Mouse (Mus musculus): ENCODE measurements around the gene Nhsl2.
"Not testable (repeated sequence)": the region's sequence is repeated elsewhere in the genome, so short reads cannot be mapped to it uniquely, and the experiment has no call there.

The Nhsl2 gene

DNA sequence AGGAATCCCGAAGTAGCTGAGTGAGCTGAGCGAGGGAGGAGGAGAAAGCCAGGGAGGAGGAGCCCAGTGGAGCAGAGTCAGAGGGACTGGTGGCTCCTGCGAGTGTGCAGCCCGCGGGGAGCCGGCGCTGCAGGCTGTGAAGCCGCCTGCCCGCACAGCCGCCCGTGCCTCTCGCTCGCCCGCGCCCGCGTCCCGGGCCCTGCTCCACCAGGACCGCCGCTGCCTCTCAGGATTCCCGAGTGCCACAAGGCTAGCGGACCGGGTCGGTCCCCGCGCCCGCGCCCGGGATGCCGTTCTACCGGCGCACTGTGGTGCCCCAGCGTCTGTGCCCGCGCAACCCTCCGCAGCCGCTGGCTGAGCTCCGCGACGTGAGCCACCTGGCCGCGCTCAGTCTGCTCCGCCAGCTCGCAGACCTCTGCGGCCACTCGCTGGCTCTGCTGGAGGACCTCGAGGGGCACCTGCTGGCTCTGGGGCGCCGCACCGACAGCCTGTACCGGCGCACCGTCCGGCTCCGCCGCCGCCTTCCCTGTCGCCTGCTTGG lies at the start of gene Nhsl2:
Nhsl2 (plus strand) TSS at position 105 of the 541 bp plus-strand sequence.
- no peak for DNase-seq (ENCODE audit: low read depth, low spot score)

DNA sequence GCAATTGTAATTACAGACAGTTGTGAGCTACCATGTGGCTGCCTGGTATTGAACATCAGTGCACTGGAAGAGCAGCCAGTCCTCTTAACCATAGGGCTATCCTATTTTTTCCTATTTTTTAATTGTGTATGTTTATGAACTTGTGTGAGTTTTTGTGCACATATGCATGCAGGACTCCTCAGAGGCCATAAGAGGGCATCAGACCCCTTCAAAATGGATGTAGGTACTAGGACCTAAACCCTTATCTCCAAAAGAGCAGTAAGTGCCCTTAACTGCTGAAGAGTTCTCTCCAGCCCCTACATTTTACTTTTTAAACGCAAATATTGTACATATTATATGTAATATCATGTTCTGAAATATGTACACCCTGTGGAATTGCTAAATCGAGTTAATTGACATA lies 43.7 kb upstream of the Nhsl2 start:
- peak; percentile 22 for DNase-seq (ENCODE audit: low read depth, low spot score)

DNA sequence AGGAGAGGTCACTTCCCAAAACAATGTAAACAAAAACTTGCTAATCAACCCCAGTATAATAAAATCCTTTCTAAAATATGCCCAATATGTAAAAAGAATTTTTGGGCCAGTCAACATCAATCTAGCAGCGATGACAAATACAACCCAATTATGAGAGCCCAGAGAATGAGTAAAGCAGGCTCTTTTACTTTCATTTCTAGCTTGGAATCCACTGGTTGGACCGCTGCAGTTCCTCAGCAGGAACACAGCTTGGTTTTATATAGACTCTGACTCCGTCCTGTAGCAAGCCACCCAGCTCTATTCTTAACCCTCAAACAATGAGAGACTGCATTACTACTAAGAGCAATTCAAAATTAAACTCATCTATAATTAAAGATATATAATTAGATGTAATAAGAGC lies 37.4 kb upstream of the Nhsl2 start:
- no peak for DNase-seq (ENCODE audit: low read depth, low spot score)

DNA sequence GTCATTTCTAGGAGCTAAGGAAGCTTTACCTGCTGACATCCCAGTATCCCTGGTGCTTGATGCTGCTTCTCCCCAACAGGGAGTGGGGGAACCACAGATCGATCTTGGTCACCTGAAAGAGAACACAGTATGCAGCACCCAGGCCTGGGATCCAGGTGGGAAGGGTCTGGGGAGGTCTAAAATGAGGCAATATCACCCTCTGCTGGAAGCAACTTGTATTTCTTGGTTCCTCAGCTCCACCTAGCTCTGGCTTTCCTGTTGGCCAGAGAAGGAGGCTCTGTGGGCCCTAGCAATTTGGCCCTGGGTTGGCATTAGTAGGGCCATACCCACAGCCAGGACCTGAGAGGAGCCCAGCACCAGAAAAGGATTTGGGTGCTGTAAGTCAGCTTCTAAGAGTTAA lies 30.0 kb upstream of the Nhsl2 start:
- DNase-seq (ENCODE audit: low read depth, low spot score): no peak

GRCm38 (mm10) chrX:101819980-101820379 lies 29.2 kb upstream of the Nhsl2 start:
- not testable (repeated sequence) for DNase-seq (ENCODE audit: low read depth, low spot score)

DNA sequence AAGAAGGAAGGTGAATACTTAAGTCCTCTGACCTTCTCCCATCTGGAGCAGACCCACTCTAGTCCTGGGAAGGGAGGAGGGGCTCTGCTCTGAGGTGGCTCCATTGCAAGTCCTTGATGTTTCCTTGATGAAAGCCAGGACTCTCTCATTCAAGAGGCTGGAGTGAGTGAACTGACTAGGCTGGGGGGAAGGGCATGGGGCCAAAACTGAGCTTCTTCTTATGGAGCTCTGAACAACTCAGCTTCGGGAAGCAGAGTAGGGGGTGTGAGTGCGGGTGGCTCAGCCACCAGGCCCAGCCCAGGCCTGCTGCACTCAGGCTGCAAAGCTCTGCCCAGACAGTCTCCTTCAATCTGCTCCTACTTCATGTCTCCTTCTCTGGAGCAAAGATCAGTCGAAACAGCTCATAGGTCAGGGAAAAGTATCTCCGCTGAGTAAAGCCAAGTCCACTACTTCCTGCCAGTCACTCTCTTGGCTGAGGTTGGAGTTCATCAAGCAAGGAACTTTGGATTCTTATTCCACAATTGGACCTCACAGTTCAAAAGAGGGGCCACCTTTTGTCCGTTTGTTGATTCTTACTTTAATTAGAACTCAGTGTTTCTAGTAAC lies 1.9 kb upstream of the Nhsl2 start:
- no peak for DNase-seq (ENCODE audit: low read depth, low spot score)

- DNase-seq (ENCODE audit: low read depth, low spot score): no peak
Measured at GRCm38 (mm10) chrX:101849901-101850551, 841 bp downstream of the Nhsl2 start.

DNA sequence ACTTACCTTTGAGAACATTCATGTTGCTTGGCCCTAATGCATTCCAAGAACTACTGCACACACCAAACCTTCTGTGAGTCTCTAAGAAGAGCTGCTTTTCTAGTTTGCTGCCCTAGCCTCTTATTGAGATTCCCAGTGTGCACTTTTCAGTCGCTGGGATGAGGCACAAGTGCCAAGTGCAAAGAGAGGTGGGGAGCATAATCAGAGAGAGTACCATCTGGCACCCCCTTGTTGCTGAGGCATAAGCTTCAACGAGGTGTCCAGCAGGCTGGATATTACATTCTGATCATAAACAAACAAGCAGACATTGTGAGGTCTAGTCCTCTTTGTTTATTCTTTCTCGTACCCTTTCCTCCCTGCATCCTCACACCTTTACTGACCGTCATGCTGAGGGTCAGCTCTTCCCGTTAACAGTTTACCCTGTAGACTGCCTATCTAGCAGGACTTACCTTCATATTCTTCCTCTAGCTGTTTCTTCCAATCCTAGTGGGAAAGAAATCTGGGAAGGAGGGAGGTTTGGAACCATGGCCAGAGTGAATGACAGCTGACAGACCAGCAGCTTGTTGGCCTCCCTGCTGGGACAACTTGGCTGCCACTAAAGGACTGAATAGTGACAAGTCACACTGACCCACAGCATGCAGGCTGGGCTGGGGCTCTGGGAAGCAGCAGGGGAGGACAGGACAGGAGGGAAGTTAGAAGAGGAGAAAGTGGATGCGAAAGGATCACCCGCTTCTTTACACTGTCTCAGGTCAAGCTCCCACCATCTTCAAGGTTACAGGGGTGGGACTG lies 2.6 kb downstream of the Nhsl2 start:
- DNase-seq (ENCODE audit: low read depth, low spot score): no peak

DNA sequence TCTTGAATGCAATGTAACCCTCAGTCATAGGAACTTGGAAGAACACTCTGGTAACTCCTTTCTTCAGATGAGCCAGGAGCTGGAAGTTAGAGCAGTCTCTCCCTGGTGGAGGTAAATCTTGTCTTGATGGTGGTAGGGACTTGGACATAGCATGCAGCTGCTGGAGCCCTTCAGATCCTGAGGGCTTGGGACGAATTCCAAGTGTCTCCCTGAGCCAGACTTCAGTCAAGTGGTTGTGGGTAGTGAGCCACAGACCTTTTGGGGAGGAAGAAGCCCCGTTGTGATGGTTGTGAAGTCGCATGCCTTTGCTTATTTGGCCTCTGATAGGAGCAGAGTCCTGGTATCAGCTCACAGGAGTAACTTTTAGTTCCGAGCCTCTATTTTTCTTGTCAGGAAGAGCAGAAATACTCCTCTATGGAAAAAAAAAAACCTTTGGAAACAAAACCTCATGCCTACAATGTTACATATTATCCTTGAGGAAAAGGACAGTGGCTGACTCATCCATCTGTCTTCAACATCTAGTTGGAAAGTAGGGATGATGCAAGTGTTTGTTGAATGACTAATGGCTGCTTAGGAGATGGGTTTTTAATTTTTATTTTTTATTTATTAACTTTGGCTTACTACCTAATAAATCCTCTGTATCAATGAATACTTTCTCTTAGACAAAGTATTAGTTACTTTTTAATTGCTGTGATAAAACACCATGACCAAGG lies 14.6 kb downstream of the Nhsl2 start:
- DNase-seq (ENCODE audit: low read depth, low spot score): no peak

DNA sequence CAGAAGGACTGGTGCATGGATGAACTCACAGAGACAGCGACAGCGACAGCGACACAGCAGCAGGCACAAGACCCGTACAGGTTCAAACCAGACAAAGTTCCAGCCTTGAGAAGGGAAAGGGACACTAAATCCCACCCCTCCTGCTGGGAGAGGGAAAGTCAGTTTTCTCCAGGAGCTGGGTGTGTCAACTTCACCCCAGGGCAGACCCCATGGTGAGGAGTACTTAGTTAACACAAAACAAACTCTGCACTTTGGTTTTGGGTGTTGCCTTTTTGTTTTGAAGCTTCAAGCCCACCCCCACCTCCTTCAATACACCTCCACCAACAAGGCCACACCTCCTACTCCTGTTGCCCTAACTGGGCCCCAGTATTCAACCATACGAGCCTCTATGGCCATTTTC lies 15.6 kb downstream of the Nhsl2 start:
- no peak for DNase-seq (ENCODE audit: low read depth, low spot score)

- DNase-seq (ENCODE audit: low read depth, low spot score): no peak
Measured at GRCm38 (mm10) chrX:101874147-101874546, 25.0 kb downstream of the Nhsl2 start.

- DNase-seq (ENCODE audit: low read depth, low spot score): peak; percentile 57
Measured at GRCm38 (mm10) chrX:101874901-101875300, 25.7 kb downstream of the Nhsl2 start.

DNA sequence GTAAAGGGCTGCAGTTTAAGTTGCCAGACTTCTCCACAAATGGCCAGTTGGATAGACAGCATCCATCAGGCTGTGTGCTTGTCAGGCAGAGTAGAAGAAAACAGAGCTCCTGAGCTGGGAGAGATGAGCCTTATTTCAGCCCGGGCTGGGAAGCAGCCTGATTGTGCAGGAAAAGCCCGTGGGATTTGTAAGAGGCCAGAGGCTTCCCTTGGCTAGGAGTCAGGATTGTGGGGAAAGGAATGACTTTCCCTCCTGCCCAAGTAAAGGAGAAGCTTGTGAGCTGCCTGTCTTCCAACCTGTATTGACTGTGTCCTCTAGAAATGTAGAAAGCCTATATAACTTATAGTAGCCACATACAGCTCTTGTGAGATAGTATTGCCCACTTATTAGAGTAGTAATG lies 27.0 kb downstream of the Nhsl2 start:
- DNase-seq (ENCODE audit: low read depth, low spot score): no peak

DNA sequence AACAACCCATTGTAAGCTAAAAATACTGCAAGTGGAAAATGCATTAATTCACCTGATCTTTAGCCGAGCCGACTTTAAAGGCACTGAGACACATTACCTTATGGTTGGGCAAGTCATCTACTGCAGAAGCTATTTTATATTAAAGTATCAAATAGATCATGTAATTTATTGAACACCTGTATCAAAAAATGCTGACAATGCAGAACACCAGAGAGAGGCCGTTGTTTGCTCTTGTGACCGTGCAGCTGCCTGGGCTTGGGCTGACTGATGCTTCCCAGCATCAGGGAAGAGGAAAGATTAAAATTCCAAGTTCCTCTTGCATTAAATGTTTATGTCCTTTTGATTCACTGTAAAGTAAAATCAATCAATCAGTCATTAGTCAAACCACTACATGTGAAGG lies 28.7 kb downstream of the Nhsl2 start:
- no peak for DNase-seq (ENCODE audit: low read depth, low spot score)

DNA sequence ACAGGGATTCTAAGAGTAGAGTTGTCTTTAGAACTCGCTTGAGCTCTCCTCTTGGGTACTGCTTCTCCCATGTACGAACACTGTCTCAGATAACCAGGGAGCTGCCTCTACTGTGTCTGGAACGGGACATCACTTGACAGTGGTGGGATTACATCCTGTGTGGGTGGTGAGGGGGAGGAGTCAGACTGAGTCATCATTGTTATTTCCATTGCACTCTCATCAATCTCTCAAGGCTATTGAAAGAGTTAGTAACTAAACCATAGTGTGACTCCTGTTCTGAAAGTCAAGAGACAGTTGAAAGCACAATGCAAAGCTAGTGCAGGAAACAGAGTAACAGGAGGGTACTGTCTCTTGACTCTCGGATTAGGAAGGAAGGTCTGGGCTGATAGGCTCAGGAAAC lies 29.4 kb downstream of the Nhsl2 start:
- no peak for DNase-seq (ENCODE audit: low read depth, low spot score)

DNA sequence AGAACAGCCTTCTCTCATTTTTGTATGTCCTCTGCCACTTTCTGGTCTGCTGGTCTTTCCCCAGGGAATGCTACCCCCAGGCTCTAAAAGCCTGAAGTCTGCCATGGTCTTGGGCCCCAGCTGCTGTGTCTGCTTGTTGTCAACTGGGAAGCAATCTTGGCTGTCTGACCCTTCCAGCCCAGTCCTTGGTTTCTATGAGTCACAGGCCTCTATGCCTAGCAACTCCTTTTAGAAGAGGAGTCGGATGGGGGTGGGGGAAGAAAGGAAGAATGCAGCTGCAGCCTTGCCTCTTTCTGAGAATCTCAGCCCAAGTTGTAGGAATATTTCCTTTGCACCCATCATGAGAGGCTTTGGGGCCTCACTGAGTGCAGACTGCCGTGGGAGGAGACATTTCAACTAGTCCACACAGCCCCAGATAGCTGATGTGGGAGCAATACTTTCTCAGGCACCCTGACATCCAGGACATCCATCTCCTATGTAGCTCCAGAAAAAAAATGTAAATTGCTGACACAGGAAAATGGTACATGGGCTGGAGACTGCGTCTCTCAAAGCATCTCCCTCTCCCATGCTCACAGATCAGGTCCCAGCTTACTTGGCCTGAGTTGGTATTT lies 33.1 kb downstream of the Nhsl2 start:
- DNase-seq (ENCODE audit: low read depth, low spot score): no peak

- DNase-seq (ENCODE audit: low read depth, low spot score): no peak
Measured at GRCm38 (mm10) chrX:101889384-101889783, 40.2 kb downstream of the Nhsl2 start.

DNA sequence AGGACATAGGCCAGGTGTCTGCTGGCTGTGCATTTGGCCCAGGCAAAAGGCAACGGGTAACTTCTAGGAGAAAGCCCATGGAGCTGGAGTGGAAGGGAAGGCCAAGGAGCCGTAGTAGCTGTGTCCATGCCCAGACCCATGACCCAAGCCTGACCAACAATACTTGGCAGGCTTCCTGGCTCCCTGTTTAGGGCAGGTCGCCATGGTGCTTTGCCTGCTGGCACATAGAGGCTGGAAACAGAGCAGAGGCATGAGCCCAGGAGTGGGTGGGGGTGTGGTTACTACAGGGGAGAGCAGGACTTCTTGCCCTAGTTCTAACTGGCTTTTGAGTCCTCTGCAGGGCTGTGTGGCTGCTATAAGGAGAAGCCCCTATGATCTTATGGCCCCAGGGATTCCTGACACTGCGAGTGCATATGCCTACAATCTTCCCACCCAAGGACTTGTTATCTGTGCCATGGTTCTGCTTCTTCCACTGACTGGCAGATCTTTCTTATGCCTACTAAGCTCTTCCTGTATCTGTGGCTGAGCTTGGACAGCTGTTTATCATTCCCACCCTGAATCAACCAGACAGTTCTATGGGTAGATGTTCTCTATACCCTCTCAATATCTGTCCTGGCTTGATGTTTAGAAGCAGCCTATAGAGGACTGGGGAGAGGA lies 40.8 kb downstream of the Nhsl2 start:
- DNase-seq (ENCODE audit: low read depth, low spot score): no peak

GRCm38 (mm10) chrX:101893796-101894195 lies 44.6 kb downstream of the Nhsl2 start:
- DNase-seq (ENCODE audit: low read depth, low spot score): peak; percentile 66

DNA sequence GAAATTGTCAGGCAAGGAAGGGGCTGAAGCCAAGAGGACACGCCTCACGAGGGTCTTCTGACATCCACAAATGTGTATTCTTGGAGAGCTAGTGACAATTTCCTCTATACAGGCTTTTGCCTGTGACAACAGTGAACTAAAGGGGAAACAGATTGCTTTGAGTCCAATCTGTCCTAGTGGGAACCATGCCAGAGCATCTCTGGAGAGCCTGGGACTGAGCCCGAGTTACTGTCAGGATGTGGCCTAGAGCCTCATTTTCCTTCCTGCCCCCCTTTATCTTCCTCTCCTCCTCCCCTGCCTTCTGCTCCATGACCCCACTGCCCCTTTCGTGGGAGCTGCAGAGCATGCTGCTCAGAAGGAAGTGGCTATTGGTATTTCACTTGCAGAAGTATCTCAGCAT lies 49.2 kb downstream of the Nhsl2 start:
- DNase-seq (ENCODE audit: low read depth, low spot score): no peak
